9 mouse cellular contexts compared by ENCODE assay signal in genomic region chrX:16894377-16895175, GRCm38 (mm10). TPM values are rescaled to one million over a fixed set of nuclear protein-coding genes. Genes with fewer than 3 reads are reported as not detected.
DNase-seq lines count a peak whose midpoint lies in the region; TF ChIP-seq lines count a peak whose summit lies in the region.
"Had no signal": no experiment of that assay in that cellular context is flagged by ENCODE, and none has a peak within 500 bp of the region (broad histone marks: within the 10 kb centered on the region; RNA-seq: fewer than 3 reads in every experiment).

No protein-coding gene starts in this region.

- no peak overlapping the region for H3K27ac ChIP-seq in ES-Bruce4 (ENCODE audit: insufficient read depth, low read length)

- H3K4me3 ChIP-seq in ES-Bruce4 (ENCODE audit: low read depth, low read length), result no peak overlapping the region

- TF ChIP-seq POLR2A in ES-Bruce4 (IDR thresholded peaks at IDR 0.05; ENCODE audit: insufficient read depth, low read length), result no peak

- DNase-seq in frontal cortex, adult 2 months (ENCODE audit: extremely low spot score in 1 of 2, low spot score in 1 of 2), result peak; percentile 30 to 72
- no peak for DNase-seq in frontal cortex, postnatal 25 days (ENCODE audit: low spot score in 2 of 2)
- DNase-seq in cerebellum, postnatal 25 days, result peak; percentile 31 to 54
- DNase-seq in heart, postnatal 14 days, result peak; percentile 1 to 15
- peak; percentile 9 to 33 for DNase-seq in kidney, postnatal 4 days
- DNase-seq in retina, adult 2 months (ENCODE audit: low read depth, low spot score), result peak; percentile 25
- DNase-seq in frontal cortex, postnatal 10 days (ENCODE audit: low spot score in 2 of 2), result no peak

- H3K9ac ChIP-seq in ES-Bruce4 (ENCODE audit: low read depth, poor library complexity, severe bottlenecking), result no peak overlapping the region

- peak; percentile 26 for TF ChIP-seq CTCF in ES-Bruce4 (IDR thresholded peaks at IDR 0.05; ENCODE audit: low read depth, low read length)

- no peaks in the 10 kb centered on the region for H3K9me3 ChIP-seq in ES-Bruce4 (replicated peaks; ENCODE audit: control insufficient read depth, insufficient read depth, low read length, poor library complexity, severe bottlenecking)
- H3K9me3 ChIP-seq: G1E had no signal

- no peaks in the 10 kb centered on the region for H3K27me3 ChIP-seq in ES-Bruce4 (ENCODE audit: control insufficient read depth, insufficient read depth, low read length, poor library complexity, severe bottlenecking)

- no peak for TF ChIP-seq EP300 in ES-Bruce4 (IDR thresholded peaks at IDR 0.05; ENCODE audit: insufficient read depth, low read depth, low read length)

- H3K4me1 ChIP-seq in ES-Bruce4 (ENCODE audit: control insufficient read depth, insufficient read depth, low read length), result no peaks in the 10 kb centered on the region

- intact Hi-C loops in heart, postnatal 14 days (cut with DNase I), result loop anchor here (2.0 to 10.0 kb wide), 4 partner anchors 322 to 1550 kb away; partner anchors contain the start of gene Fundc1

- no peaks in the 10 kb centered on the region for H3K36me3 ChIP-seq in ES-Bruce4 (ENCODE audit: control insufficient read depth, insufficient read depth, low read length, poor library complexity, severe bottlenecking)
- H3K36me3 ChIP-seq: G1E had no signal

RNA-seq across cellular contexts. Expression of gene Ndp, which starts 17.0 kb away (rescaled TPM):
- polyA plus RNA-seq in frontal cortex, adult 2 months (2012; rRNA removed), result 16.8 and 18.5 TPM in 2 replicates
- not detected in 2 replicates for polyA plus RNA-seq in ES-Bruce4 (2011; ENCODE audit: insufficient read depth, insufficient read length, low read depth, missing spikeins)
- under 1 TPM in 1 of 2 experiments, not detected in 1; 0.14 TPM for total RNA-seq in heart, postnatal 14 days (2021)
- total RNA-seq: G1E had no signal
- polyA plus RNA-seq: G1E had no signal

Comparison
In these comparisons a context has a peak if more than half of its experiments do, and no peak if none do; other contexts are left out.
1. DNase-seq: peak in frontal cortex, adult 2 months (2 of 2), cerebellum, postnatal 25 days (2 of 2), heart, postnatal 14 days (2 of 2), kidney, postnatal 4 days (2 of 2) and retina, adult 2 months (single experiment); none in frontal cortex, postnatal 25 days (0 of 2) and frontal cortex, postnatal 10 days (0 of 2).
2. RNA of gene Ndp, which starts 17.0 kb away (polyA plus RNA-seq): 16.8 to 18.5 TPM in frontal cortex, adult 2 months; not detected in ES-Bruce4; every median in the first group is over 10 times any median in the second.